Mouse (Mus musculus) intestine, postnatal 0 days (tissue): ENCODE results near the gene Tmub2. TPM values are rescaled to one million over a fixed set of nuclear protein-coding genes. Genes with fewer than 3 reads are reported as not detected.

Source experiments
- ATAC-seq: fragments of 200-750 bp; cut with Nextera tagmentation; 2 replicates; pipeline ENCODE4 v1.8.0; 2017; ENCODE audit warnings: mild to moderate bottlenecking, moderate TSS enrichment, moderate library complexity
- H3K27ac ChIP-seq: fragments of 300-500 bp; sonication (generic); 2 replicates; pipeline ENCODE4 v1.5.1; 2014; ENCODE audit warnings: mild to moderate bottlenecking, low read depth, low read length, moderate library complexity
- H3K27me3 ChIP-seq: fragments of 300-500 bp; sonication (generic); replicated peaks from 2 replicates; pipeline ENCODE4 v1.6.1; 2014; ENCODE audit warnings: low read length, mixed read lengths; ENCODE audit not compliant: control insufficient read depth, insufficient read depth
- H3K36me3 ChIP-seq: fragments of 300-500 bp; sonication (generic); 2 replicates; pipeline ENCODE4 v1.6.1; 2014; ENCODE audit warnings: mild to moderate bottlenecking, moderate library complexity; ENCODE audit not compliant: control insufficient read depth, insufficient read depth
- H3K4me1 ChIP-seq: fragments of 300-500 bp; sonication (generic); replicated peaks from 2 replicates; pipeline ENCODE4 v1.6.1; 2014; ENCODE audit warnings: antibody characterized with exemption, low read length, mixed read lengths; ENCODE audit not compliant: control insufficient read depth, insufficient read depth
- H3K4me2 ChIP-seq: fragments of 300-500 bp; sonication (generic); replicated peaks from 2 replicates; pipeline ENCODE4 v1.6.1; 2014; ENCODE audit warnings: low read depth, mild to moderate bottlenecking, moderate library complexity
- H3K4me3 ChIP-seq: fragments of 300-500 bp; sonication (generic); 2 replicates; pipeline ENCODE4 v1.5.1; 2014; ENCODE audit warnings: low read depth, low read length
- H3K9ac ChIP-seq: fragments of 300-500 bp; sonication (generic); 2 replicates; pipeline ENCODE4 v1.6.1; 2014; ENCODE audit warnings: mild to moderate bottlenecking, low read depth, low read length
- H3K9me3 ChIP-seq: fragments of 300-500 bp; sonication (generic); 2 replicates; pipeline ENCODE4 v1.6.1; 2016; ENCODE audit warnings: mixed run types; ENCODE audit not compliant: control insufficient read depth
- CTCF ChIP-seq: sonication (generic); IDR thresholded peaks from 2 replicates; pipeline ENCODE4 v1.5.1; 2016; ENCODE audit warnings: low read depth, mild to moderate bottlenecking, control low read depth, antibody characterized with exemption, moderate library complexity
- WGBS: fragments of 180-500 bp; shearing (Covaris S2); extraction: QIAGEN DNeasy Blood & Tissue Kit; methylation state at CpG from one replicate; pipeline ENCODE4 v1.1.7; 2014; 5-methylcytosine and 5-hydroxymethylcytosine counted together
- polyA plus RNA-seq: library from polyadenylated mRNA; unstranded; fragments of >200 nt; fragmentation: Nextera tagmentation; extraction: Ambion mirVana; gene quantifications from 2 replicates; pipeline ENCODE4 v1.2.1, GENCODE M21; 2015

Tmub2 gene
- polyA plus RNA-seq, 1 experiment from 2014 or later = 43.3 TPM

DNA sequence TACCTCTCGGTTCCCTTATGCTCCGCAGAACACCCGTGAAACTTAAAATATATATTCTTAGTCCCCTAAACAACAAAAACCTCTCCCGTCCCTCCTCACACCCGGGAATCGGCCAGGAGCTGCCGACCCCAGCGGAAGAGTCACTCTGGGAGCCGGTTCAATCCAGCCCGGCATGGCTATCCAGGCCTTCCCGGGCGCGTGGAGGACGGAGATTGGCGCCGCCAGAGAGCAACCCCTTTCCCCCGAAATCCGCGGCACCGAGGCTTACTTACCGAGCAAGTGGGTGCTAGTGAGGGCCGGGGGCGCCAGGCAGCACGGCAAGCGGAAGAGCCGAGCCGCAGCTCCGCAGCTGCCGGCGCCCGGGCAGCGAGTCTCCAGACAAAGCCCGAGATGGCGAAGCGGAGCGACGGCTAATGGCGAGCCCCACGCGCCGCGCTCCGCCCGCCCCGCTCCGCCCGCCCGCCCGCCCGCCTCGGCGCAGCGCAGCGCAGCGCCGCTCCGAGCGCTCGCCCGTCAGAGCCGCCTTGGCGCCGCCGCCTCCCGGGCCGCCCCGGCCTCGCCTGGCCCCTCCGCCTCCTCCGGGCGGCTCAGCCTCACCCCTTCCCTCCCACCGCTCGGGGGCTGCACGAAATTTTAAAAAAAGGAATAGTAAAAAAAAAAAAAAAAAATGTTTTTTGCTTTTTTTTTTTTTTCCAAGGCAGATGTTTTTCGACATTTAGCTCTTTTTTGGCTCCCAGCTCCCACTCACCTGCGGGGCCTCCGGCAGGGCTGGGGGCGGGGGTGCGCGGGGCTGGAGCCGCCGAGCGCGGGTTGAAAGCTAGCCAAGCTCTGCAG lies 34.1 kb downstream of the Tmub2 start:
- ATAC-seq = peak; percentile 15; the same call in 1 of the 2 replicates
- no peaks in the 10 kb centered on the region for H3K4me1 ChIP-seq
- no peaks in the 10 kb centered on the region for H3K9me3 ChIP-seq
- peak overlapping the region; percentile 98 for H3K9ac ChIP-seq
- no peak for TF ChIP-seq CTCF
- H3K4me3 ChIP-seq = peak overlapping the region; percentile 97
- peak overlapping the region; percentile 89 for H3K4me2 ChIP-seq
- peaks cover 9% of the 10 kb centered on the region for H3K36me3 ChIP-seq
- H3K27me3 ChIP-seq = no peaks in the 10 kb centered on the region; the same call in 1 of the 2 replicates
- under 1% methylated on average over 67 of the region's 84 CpGs for WGBS
- peak overlapping the region; percentile 99 for H3K27ac ChIP-seq

DNA sequence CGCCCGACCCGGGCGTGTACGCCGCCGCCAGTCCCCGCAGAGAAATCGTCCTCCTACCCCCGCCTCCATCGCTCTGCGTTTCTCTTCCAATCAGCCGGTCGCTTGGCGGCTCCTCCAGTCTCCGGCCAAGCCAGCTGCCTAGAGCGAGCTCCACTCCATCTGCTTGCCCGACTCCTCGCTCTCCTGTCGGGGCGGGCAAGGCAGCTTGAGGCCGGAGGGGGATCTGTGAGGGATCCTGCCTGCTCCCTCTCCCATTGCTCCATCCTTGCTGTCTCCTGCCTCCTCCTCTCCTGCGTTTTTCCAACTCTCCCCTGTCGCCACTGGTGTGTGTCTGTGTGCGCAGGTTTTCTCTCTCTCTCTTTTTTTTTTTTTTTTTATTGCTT lies 34.7 kb downstream of the Tmub2 start, which contains the start of gene Ubtf:
Gene Ubtf (minus strand): TSS at position 333 of the 383 bp plus-strand sequence.
- peak within 1 kb of the TSS; percentile 89 for H3K4me2 ChIP-seq
- no peaks in the 10 kb centered on the region for H3K4me1 ChIP-seq
- H3K27ac ChIP-seq = peak within 1 kb of the TSS; percentile 99
- H3K4me3 ChIP-seq = peak within 1 kb of the TSS; percentile 97
- TF ChIP-seq CTCF = no peak; the same call in 1 of the 2 replicates
- H3K9me3 ChIP-seq = no peaks in the 10 kb centered on the region
- ATAC-seq = peak; percentile 5; the same call in 1 of the 2 replicates
- WGBS = 1% methylated on average over 25 of the region's 25 CpGs
- peak within 1 kb of the TSS; percentile 98 for H3K9ac ChIP-seq
- no peaks in the 10 kb centered on the region; the same call in 1 of the 2 replicates for H3K27me3 ChIP-seq
- peaks cover 3% of the 10 kb centered on the region; the same call in 1 of the 2 replicates for H3K36me3 ChIP-seq

DNA sequence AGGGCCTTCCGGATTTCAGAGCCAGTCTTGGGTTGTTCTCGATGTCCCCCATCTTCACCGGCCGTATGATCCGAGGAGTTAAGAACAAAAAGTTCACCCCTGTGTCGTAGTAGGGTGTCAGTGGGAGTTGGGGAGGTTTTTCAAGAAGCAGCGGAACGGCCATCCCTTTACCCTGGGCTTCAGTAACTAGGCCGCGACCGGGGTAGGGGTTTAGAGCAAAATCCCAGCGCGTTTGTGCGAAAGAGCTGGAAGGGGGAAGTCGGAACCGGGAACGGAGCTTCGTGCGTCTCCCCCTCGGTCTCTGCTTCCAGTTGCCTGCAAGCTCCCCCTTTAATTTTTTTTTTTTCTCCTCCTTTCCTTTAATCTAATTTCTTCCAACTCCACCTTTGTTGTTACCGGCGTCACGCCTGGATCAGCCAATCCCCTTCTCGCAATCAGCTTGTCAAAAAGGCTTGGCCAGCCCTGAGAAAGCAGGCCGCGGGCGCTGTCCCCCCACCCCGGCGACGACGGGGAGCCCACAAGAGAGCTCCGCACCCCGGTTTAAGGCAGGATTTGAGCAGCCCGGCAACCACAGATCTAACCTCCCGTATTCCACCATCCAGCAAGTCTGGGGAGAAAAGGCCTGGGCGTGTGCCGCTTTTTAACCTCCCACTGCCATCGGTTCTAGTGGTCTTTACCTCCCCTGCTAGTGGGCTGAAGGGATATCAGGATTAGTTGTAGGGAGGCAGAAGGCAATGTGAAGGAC lies 35.4 kb downstream of the Tmub2 start:
- H3K4me3 ChIP-seq = peak overlapping the region; percentile 97
- WGBS = 1% methylated on average over 38 of the region's 38 CpGs
- no peaks in the 10 kb centered on the region; the same call in 1 of the 2 replicates for H3K27me3 ChIP-seq
- H3K4me1 ChIP-seq = no peaks in the 10 kb centered on the region
- no peaks in the 10 kb centered on the region for H3K9me3 ChIP-seq
- ATAC-seq = no peak
- peak overlapping the region; percentile 98 for H3K9ac ChIP-seq
- H3K27ac ChIP-seq = peak overlapping the region; percentile 99
- H3K4me2 ChIP-seq = peak overlapping the region; percentile 89
- no peak for TF ChIP-seq CTCF
- H3K36me3 ChIP-seq = no peaks in the 10 kb centered on the region

DNA sequence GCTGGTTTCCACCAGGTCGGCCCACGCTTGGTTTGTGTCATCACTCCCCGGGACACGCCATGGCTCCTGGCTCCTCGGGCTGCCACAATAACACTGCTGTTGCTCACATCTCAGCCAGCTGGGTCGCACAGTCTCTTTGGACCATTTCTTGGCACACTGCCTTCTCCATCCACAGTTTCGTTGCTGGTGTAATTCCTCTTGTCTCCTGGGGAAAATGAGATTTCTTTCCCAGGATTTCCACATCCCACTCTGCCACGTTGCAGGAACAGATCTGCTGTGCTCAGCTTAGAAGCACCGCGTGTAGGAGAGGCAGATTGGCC lies 35.9 kb downstream of the Tmub2 start:
- no peak for ATAC-seq
- no peaks in the 10 kb centered on the region for H3K9me3 ChIP-seq
- peak overlapping the region; percentile 97 for H3K4me3 ChIP-seq
- H3K36me3 ChIP-seq = no peaks in the 10 kb centered on the region
- H3K27me3 ChIP-seq = no peaks in the 10 kb centered on the region; the same call in 1 of the 2 replicates
- WGBS = 18% methylated on average over 10 of the region's 10 CpGs
- peak overlapping the region; percentile 99 for H3K27ac ChIP-seq
- peak overlapping the region; percentile 98; the same call in 1 of the 2 replicates for H3K9ac ChIP-seq
- no peaks in the 10 kb centered on the region for H3K4me1 ChIP-seq
- no peak for TF ChIP-seq CTCF
- H3K4me2 ChIP-seq = peak overlapping the region; percentile 89

DNA sequence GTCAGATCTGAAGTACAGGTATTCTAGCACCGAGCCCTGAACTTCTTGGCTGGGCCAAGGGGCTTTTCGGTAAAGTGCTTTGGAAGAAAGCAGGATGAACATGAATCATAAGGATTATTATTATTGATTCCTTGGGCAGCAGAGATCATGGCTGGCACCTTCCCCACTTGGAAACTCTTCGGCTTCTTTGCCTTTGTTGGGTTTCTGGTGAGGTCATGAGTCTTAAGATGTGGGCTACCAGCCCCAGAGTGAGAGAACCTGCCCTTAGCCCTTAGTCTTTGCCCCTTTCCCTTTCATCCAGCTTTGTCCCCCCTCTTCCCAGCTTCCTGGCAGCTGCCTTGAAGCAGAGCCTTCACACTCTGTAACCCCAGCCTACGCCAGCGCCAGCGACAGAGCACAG lies 37.2 kb downstream of the Tmub2 start:
- Histone ChIP-seq H3K36me3 (no peaks in the 10 kb centered on the region), H3K4me1 (no peaks in the 10 kb centered on the region), H3K9ac (no peak overlapping the region), H3K4me3 (no peak overlapping the region), H3K27ac (no peak overlapping the region), H3K9me3 (no peaks in the 10 kb centered on the region), H3K4me2 (no peak overlapping the region), H3K27me3 (no peaks in the 10 kb centered on the region; the same call in 1 of the 2 replicates)
- 80% methylated on average over 6 of the region's 6 CpGs for WGBS
- no peak for ATAC-seq
- no peak for TF ChIP-seq CTCF

DNA sequence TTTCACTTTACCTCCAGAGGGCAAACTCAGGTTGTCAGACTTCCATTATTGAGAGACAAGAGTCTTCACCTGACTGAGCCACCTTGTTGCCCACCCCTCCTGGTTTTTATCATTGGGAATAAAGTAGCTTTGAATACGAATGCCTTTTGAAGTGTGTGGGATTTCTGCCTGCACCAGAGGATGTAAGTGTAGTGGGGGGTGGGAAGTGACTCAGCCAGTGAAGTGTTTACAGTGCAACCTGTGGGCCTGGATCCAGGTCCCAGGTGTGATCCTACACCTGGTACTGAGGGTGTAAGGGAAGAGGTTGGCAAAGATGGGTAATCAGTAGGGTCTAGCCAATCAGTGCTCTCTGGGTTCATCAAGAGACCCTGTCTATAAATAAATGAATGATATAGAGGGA lies 38.8 kb downstream of the Tmub2 start:
- H3K4me3 ChIP-seq = no peak overlapping the region
- TF ChIP-seq CTCF = no peak
- H3K9me3 ChIP-seq = no peaks in the 10 kb centered on the region
- H3K9ac ChIP-seq = no peak overlapping the region
- WGBS = 74% methylated on average over 1 of the region's 1 CpGs
- no peaks in the 10 kb centered on the region for H3K4me1 ChIP-seq
- no peaks in the 10 kb centered on the region for H3K36me3 ChIP-seq
- no peak overlapping the region for H3K27ac ChIP-seq
- H3K4me2 ChIP-seq = no peak overlapping the region
- no peaks in the 10 kb centered on the region; the same call in 1 of the 2 replicates for H3K27me3 ChIP-seq
- ATAC-seq = no peak
